Mouse (Mus musculus) heart, embryonic 10.5 days (tissue): ENCODE results near the gene Bmp7. TPM values are rescaled to one million over a fixed set of nuclear protein-coding genes. Genes with fewer than 3 reads are reported as not detected.
A peak's percentile ranks its signal among the peaks of the same experiment; 100 is the strongest.

Source experiments
- DNase-seq: peaks from one replicate; pipeline ENCODE4 v3.0.0-alpha.2; 2017; ENCODE audit warnings: low spot score
- H3K27ac ChIP-seq: fragments of 300-500 bp; sonication (generic); 2 replicates; pipeline ENCODE4 v1.5.1; 2016; ENCODE audit warnings: mild to moderate bottlenecking
- H3K27me3 ChIP-seq: fragments of 300-500 bp; sonication (generic); 2 replicates; pipeline ENCODE4 v1.6.1; 2016; ENCODE audit warnings: mild to moderate bottlenecking; ENCODE audit not compliant: poor library complexity, insufficient read depth, severe bottlenecking
- H3K36me3 ChIP-seq: fragments of 300-500 bp; sonication (generic); 2 replicates; pipeline ENCODE4 v1.6.1; 2016; ENCODE audit warnings: mild to moderate bottlenecking, moderate library complexity
- H3K4me1 ChIP-seq: fragments of 300-500 bp; sonication (generic); 2 replicates; pipeline ENCODE4 v1.6.1; 2016; ENCODE audit warnings: mild to moderate bottlenecking
- H3K4me3 ChIP-seq: fragments of 300-500 bp; sonication (generic); 2 replicates; pipeline ENCODE4 v1.5.1; 2016; ENCODE audit warnings: mild to moderate bottlenecking, moderate library complexity
- H3K9me3 ChIP-seq: fragments of 300-500 bp; sonication (generic); 2 replicates; pipeline ENCODE4 v1.6.1; 2016; ENCODE audit warnings: mild to moderate bottlenecking, moderate library complexity
- WGBS: fragments of 180-500 bp; shearing (Covaris S2); methylation state at CpG from one replicate; pipeline ENCODE4 v1.1.7; 2016; 5-methylcytosine and 5-hydroxymethylcytosine counted together
- polyA plus RNA-seq: library from polyadenylated mRNA; unstranded; fragments of >200 nt; fragmentation: Nextera tagmentation; extraction: Ambion mirVana; gene quantifications from 2 replicates; pipeline ENCODE4 v1.2.1, GENCODE M21; 2016

Bmp7 gene
- polyA plus RNA-seq, 1 experiment from 2014 or later = 49.5 TPM

DNA sequence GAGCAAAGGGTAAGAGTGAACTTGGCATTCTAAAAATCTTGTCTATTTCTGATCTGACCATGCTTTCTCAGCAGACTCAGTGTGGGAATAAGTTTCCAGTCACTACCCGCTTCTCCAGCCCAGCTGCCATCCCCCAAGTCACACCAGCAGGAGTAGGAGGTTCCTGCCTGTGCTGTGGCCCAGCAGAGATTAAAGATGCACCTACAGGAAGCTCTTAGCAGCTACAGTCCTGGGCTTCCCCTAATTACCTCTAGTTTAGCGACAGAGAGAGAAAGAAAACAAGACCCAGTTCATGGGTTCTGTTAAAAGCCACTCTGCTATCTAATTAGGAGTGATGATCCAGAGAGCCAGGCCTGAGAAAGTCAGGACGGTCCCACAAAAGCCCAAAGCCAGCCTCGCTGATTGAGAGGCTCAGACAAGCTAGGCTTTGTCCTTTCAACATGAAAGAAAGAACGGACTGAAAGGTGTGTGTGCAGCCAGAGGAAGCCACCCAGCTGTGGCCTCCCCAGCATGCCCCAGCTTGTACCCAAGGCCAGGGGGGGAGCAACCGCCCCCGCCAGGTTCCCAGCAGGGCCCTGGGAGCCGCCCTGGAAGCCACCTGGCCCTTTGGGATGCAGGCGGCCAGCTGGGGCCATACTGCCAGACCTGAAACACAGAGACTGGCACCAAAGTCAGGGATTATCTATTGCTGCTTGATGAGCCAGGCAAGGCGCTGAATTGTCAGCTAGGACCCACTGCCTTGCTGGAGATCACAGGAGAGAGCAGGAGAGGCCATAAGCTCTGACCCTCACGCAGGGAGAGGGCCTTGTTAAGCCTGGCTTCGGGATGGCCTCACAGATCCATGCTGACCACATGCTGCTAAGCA lies 2.6 kb downstream of the Bmp7 start:
- Histone ChIP-seq H3K4me1 (peaks cover 82% of the 10 kb centered on the region), H3K27ac (peak overlapping the region; percentile 88), H3K4me3 (peak overlapping the region; percentile 72), H3K9me3 (no peaks in the 10 kb centered on the region), H3K27me3 (peaks cover 70% of the 10 kb centered on the region), H3K36me3 (0 out of 2 replicates have a peak, but pooled peaks cover 3% of the 10 kb centered on the region)
- DNase-seq = no peak
- WGBS = 11% methylated on average over 12 of the region's 12 CpGs

DNA sequence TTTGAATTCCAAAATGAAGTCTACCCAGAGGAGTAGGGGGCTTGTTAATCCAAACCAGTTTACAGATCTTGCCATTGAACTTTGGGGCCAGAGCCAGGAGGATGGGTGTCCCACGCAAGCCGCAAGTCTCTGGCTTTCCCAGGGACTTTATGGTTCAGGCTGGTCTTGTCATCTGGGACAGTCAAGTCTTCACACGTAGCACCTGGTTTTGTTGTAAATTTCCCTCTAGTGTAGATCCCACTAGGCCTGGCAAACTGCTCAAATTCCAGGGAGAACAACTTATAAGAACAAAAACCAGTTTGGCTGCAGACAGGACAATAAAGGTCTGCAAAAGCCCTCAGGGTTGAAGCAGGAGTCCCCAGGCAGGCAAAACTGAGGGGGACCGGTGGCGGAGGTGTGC lies 3.3 kb downstream of the Bmp7 start:
- Histone ChIP-seq H3K4me1 (peaks cover 86% of the 10 kb centered on the region), H3K27ac (peak overlapping the region; percentile 88), H3K9me3 (no peaks in the 10 kb centered on the region), H3K4me3 (peak overlapping the region; percentile 72), H3K27me3 (peaks cover 64% of the 10 kb centered on the region), H3K36me3 (0 out of 2 replicates have a peak, but pooled peaks cover 3% of the 10 kb centered on the region)
- WGBS = 23% methylated on average over 5 of the region's 5 CpGs
- no peak for DNase-seq

DNA sequence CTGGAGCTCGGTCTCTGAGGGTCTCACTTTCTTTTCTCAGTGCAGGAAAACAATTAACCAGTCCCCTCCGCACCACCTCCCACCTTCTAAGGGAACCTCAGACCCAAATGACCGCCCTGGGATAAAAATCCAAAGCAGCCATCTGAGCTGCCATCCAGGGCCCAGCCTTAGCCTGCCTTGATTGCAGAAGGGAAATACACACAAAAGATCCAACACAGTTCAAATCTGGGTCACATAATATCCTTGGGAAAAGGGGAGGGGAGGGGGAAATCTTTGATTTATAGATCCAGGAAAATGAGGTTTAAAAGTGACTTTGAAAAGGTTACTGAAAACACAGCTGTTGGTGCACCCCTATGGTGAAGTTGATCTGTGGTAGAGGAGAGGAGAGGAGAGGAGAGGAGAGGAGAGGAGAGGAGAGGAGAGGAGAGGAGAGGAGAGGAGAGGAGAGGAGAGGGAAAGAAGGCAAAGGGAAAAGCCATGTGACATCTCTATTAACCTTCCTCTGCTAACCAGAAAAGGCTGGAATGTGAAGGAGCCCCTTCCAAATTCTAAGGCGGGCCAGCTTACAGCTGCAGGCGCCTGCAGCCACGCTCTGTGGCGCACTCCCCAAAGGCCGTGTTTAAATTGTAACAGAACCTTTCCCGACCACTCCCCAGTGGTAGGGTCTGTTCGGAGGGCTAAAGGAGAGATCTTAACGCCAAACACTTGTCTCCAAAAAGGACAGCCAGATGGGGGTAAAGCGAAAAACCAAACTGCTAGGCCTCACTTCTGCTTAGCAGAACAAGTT lies 4.2 kb downstream of the Bmp7 start:
- Histone ChIP-seq H3K27me3 (peaks cover 55% of the 10 kb centered on the region), H3K9me3 (no peaks in the 10 kb centered on the region), H3K4me3 (peak overlapping the region; percentile 72), H3K27ac (peak overlapping the region; percentile 88), H3K4me1 (peaks cover 86% of the 10 kb centered on the region), H3K36me3 (peaks cover 10% of the 10 kb centered on the region; the same call in 1 of the 2 replicates)
- WGBS = 19% methylated on average over 12 of the region's 12 CpGs
- DNase-seq = no peak

GRCm38 (mm10) chr2:172934891-172935740 lies 5.0 kb downstream of the Bmp7 start:
- peak; percentile 88 for DNase-seq
- H3K9me3 ChIP-seq = no peaks in the 10 kb centered on the region
- H3K27ac ChIP-seq = peak overlapping the region; percentile 88
- H3K4me3 ChIP-seq = peak overlapping the region; percentile 72
- 4% methylated on average over 30 of the region's 30 CpGs for WGBS
- H3K27me3 ChIP-seq = peaks cover 50% of the 10 kb centered on the region
- H3K4me1 ChIP-seq = peaks cover 86% of the 10 kb centered on the region
- peaks cover 10% of the 10 kb centered on the region; the same call in 1 of the 2 replicates for H3K36me3 ChIP-seq

- 11% methylated on average over 8 of the region's 8 CpGs for WGBS
- peaks cover 89% of the 10 kb centered on the region for H3K4me1 ChIP-seq
- H3K9me3 ChIP-seq = no peaks in the 10 kb centered on the region
- H3K27ac ChIP-seq = peak overlapping the region; percentile 88
- peaks cover 10% of the 10 kb centered on the region; the same call in 1 of the 2 replicates for H3K36me3 ChIP-seq
- peaks cover 43% of the 10 kb centered on the region for H3K27me3 ChIP-seq
- no peak for DNase-seq
- peak overlapping the region; percentile 72 for H3K4me3 ChIP-seq
Observed at GRCm38 (mm10) chr2:172934420-172934788, 5.7 kb downstream of the Bmp7 start.

GRCm38 (mm10) chr2:172933631-172934419 lies 6.3 kb downstream of the Bmp7 start:
- 3% methylated on average over 34 of the region's 34 CpGs for WGBS
- peaks cover 92% of the 10 kb centered on the region for H3K4me1 ChIP-seq

GRCm38 (mm10) chr2:172931137-172931898 lies 8.8 kb downstream of the Bmp7 start:
- 73% methylated on average over 17 of the region's 17 CpGs for WGBS
- peak overlapping the region; percentile 73 for H3K27ac ChIP-seq
- no peak overlapping the region for H3K4me3 ChIP-seq
- DNase-seq = no peak
- no peaks in the 10 kb centered on the region for H3K9me3 ChIP-seq
- H3K36me3 ChIP-seq = peaks cover 16% of the 10 kb centered on the region; the same call in 1 of the 2 replicates
- H3K27me3 ChIP-seq = peaks cover 12% of the 10 kb centered on the region
- peaks cover 94% of the 10 kb centered on the region for H3K4me1 ChIP-seq

More at GRCm38 (mm10) chr2:172933631-172934419, 6.3 kb downstream of the Bmp7 start:
- peak overlapping the region; percentile 72 for H3K4me3 ChIP-seq
- DNase-seq = no peak
- peaks cover 37% of the 10 kb centered on the region for H3K27me3 ChIP-seq
- peaks cover 10% of the 10 kb centered on the region; the same call in 1 of the 2 replicates for H3K36me3 ChIP-seq
- no peaks in the 10 kb centered on the region for H3K9me3 ChIP-seq
- H3K27ac ChIP-seq = peak overlapping the region; percentile 88

DNA sequence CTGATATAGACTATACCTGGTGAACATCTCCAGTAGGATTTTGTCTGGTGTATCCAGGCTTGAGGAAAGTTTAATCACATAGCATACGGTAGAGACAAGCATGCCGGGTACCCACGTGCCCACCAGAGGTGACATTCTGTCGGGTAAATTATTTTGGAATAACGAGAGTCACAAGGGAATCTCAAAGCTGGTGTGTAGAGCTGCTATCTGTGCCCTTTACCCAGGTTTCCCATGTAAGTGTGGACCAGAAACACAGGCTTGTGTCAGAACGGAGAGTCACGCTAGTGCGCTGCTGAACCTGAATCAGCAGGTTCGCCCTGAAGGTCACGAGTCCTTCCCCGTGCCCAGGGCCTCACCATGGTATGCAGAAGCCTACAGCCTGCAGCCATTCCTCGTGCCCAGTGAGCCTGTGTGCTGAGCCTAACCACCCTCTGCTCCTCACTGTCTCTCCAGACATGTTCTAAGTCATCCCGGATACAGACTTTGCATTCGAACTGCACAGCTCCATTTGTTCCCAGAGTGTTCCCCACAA lies 10.2 kb downstream of the Bmp7 start:
- 67% methylated on average over 14 of the region's 14 CpGs for WGBS
- Histone ChIP-seq H3K27me3 (no peaks in the 10 kb centered on the region), H3K4me1 (peaks cover 94% of the 10 kb centered on the region), H3K27ac (peak overlapping the region; percentile 73), H3K36me3 (peaks cover 16% of the 10 kb centered on the region; the same call in 1 of the 2 replicates), H3K9me3 (no peaks in the 10 kb centered on the region), H3K4me3 (no peak overlapping the region)
- DNase-seq = no peak

DNA sequence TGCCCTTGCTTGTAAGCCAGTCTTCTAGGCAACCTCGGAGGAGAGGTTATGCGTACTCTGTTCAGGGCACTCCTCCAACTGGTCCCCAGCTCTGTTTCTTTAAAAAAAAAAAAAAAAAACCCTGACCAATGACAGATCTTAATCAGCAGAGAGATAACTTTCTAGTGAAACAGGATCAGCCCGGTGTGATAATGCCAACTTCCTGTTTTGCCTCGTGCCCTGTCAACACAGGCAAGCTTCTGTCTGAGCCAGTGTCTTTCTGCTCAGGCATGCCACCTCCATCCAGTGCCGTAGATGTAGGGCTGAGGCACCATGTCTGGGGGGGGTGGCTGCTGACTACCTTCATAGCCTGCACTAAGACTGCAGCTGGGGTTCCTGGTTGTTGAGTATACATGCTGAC lies 12.5 kb downstream of the Bmp7 start:
- H3K9me3 ChIP-seq = no peaks in the 10 kb centered on the region
- no peak for DNase-seq
- 56% methylated on average over 5 of the region's 5 CpGs for WGBS
- H3K27ac ChIP-seq = no peak overlapping the region
- no peaks in the 10 kb centered on the region for H3K27me3 ChIP-seq
- no peak overlapping the region for H3K4me3 ChIP-seq
- H3K36me3 ChIP-seq = peaks cover 12% of the 10 kb centered on the region; the same call in 1 of the 2 replicates
- peaks cover 92% of the 10 kb centered on the region for H3K4me1 ChIP-seq

- Histone ChIP-seq H3K36me3 (peaks cover 8% of the 10 kb centered on the region; the same call in 1 of the 2 replicates), H3K9me3 (no peaks in the 10 kb centered on the region), H3K27me3 (no peaks in the 10 kb centered on the region), H3K4me3 (no peak overlapping the region), H3K27ac (no peak overlapping the region), H3K4me1 (peaks cover 95% of the 10 kb centered on the region)
- 73% methylated on average over 4 of the region's 4 CpGs for WGBS
- DNase-seq = no peak
Observed at GRCm38 (mm10) chr2:172926311-172926710, 13.8 kb downstream of the Bmp7 start.

- H3K27ac ChIP-seq = peak overlapping the region; percentile 78
- 15% methylated on average over 6 of the region's 6 CpGs for WGBS
- H3K36me3 ChIP-seq = peaks cover 6% of the 10 kb centered on the region; the same call in 1 of the 2 replicates
- no peak for DNase-seq
- H3K4me1 ChIP-seq = peaks cover 86% of the 10 kb centered on the region
- no peak overlapping the region for H3K4me3 ChIP-seq
- no peaks in the 10 kb centered on the region for H3K9me3 ChIP-seq
- H3K27me3 ChIP-seq = no peaks in the 10 kb centered on the region
Observed at GRCm38 (mm10) chr2:172924961-172925360, 15.2 kb downstream of the Bmp7 start.
